Mouse (Mus musculus): ENCODE measurements around the gene Ccdc24.

Ccdc24 gene

GRCm38 (mm10) chr4:117891738-117892161, 19.4 kb upstream of the Ccdc24 start, which contains the start of gene Dph2:
TSS of gene Dph2 (minus strand) at chr4:117892032.
- peak; percentile 66 for DNase-seq (ENCODE audit: low read depth, low spot score)

GRCm38 (mm10) chr4:117890750-117891149, 18.4 kb upstream of the Ccdc24 start:
- no peak for DNase-seq (ENCODE audit: low read depth, low spot score)

DNA sequence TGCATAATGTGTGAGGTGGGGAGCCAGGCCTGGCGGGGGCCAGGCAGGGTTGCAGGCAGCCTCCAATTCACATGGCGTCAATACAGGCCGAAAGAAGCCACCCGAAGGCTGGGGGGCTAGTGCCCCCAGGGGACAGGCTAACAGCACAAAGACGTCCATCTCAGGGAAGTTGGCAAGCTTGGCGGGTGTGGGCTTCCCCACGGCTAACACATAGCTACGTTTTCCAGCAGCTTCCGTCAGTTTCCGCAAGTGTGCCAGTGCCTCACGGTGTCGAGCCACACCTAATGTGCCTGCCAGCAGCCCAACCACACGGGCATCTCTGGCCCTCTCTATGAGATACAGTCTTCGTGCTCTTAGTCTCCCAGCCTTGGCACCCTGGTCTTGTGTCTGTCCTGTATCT, 17.7 kb upstream of the Ccdc24 start:
- DNase-seq (ENCODE audit: low read depth, low spot score) = no peak

DNA sequence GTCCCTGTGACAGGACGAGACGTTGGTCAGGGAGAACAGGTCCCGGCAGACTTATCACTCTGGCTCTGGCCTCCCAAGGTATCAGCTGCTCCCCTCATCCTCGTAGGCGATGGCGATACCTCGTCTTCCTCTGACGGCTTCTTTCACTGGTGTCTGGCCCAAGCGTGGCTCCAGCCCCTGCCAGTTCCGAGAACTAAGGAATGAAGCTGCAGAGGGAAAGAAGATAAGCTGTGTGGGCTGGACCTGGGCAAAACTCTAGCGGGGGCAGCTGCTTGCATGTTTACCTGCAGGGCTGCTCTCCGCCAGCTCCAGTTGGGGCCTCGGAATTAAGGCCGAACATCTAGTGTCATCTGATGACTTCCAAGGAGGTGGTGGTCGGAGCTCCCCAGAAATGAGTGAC, 17.1 kb upstream of the Ccdc24 start:
- DNase-seq (ENCODE audit: low read depth, low spot score) = no peak

DNA sequence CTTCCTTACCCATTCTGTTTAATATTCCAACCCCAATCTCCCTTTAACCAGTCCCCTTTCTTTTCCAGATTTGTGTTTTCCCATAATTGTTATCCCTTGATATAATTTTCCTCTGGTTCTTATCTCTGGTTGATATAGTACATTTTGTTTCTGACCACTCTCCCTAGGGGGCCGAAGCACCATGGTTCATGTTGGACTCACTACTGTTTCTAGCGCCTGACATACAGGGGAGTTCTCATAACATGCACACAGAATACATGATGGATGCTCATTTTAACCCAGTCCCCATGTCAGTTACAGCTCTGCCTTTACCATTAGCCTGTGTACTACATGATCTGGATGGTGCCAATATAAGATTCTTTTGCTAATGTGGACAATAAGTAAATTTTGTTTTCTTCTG, 15.6 kb upstream of the Ccdc24 start:
- no peak for DNase-seq (ENCODE audit: low read depth, low spot score)

DNA sequence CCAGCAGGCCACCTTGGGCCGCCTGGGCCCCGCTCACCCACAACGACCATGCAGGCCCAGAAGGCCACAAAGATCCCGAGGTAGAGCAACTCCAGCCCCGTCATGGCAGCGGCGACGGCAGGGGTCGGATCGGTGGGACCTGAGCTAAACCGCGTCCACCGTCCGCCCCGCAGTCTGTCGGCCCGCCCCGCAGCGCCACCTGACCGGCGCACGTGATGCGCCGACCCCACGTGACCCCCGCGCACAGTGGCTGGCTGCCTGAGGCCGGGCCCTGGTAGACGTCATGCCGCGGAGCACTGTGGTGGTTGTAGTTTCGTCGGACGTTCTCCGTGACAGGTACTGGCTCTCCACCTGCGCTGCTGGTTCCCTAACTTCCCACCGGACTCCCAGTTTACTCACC, 14.8 kb upstream of the Ccdc24 start, which contains the start of gene Atp6v0b:
Gene Atp6v0b (minus strand): TSS at position 201 of the 400 bp plus-strand sequence.
- DNase-seq (ENCODE audit: low read depth, low spot score) = peak; percentile 88

DNA sequence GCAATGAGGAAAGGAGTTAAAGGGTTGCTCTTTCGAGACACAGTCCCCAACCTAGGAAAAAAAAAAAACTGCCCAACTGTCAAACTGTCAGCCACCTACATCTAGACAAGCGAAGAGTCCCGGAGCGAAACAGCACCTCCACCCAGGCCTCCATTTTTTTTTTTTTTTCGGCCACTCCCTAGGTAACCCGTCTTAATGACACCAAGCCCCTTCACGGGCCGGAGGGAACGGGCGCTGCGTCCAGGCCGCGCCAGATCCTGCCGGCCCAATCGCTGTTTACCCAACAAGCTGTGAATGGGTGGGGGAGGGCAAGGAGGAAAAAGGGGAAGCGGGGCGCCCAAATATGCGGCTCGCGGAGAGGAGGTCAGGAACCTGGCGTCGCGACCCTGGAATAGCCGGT, 14.3 kb upstream of the Ccdc24 start:
- no peak for DNase-seq (ENCODE audit: low read depth, low spot score)

DNA sequence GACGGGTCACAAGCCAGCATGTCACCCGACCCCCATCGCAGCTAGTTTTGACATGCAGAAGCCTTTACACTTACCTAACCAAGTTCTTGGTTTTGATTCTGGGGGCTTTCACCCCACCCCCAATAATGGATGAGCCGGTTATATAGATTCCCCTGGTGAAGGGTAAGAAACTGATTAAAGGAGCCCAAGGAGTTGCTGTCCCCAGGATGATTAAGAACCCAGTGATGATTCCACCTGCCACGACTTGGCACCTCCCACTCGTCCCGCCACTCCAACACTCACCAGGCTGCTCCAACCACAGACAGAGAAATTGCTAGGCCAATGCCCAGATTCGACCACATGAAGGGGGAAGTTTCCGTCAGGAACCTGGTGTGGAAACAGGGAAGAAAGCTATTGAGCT, 13.6 kb upstream of the Ccdc24 start:
- no peak for DNase-seq (ENCODE audit: low read depth, low spot score)

- no peak for DNase-seq (ENCODE audit: low read depth, low spot score)
Observed at GRCm38 (mm10) chr4:117885093-117885492, 12.7 kb upstream of the Ccdc24 start.

- no peak for DNase-seq (ENCODE audit: low read depth, low spot score)
Observed at GRCm38 (mm10) chr4:117884146-117884545, 11.8 kb upstream of the Ccdc24 start.

GRCm38 (mm10) chr4:117882701-117883691, 10.6 kb upstream of the Ccdc24 start, which contains the start of gene B4galt2:
TSS of gene B4galt2 (minus strand) at chr4:117883487.
- no peak for DNase-seq (ENCODE audit: low read depth, low spot score)

- no peak for DNase-seq (ENCODE audit: low read depth, low spot score)
Observed at GRCm38 (mm10) chr4:117878703-117879102, 6.3 kb upstream of the Ccdc24 start.

DNA sequence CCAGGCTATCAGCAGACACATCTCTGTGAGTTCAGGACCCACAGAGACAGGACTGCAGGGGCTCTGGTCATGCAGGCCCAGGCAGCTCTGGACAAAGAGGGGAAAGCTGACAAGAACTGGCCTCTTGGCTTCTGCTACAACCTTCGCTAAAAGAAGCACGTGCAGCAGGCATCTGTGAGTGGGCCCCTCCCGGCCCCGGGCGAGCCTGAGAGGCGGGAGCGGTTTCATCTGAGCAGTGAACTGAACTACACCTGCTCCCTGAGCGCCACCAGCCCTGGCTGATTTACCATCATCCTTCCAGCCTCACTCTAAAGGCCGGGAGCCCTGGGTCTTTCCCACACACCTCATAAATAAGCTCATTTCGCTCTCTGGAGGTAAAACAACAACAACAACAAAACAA, 5.9 kb upstream of the Ccdc24 start:
- DNase-seq (ENCODE audit: low read depth, low spot score) = no peak

GRCm38 (mm10) chr4:117873615-117874014, 1.3 kb upstream of the Ccdc24 start:
- no peak for DNase-seq (ENCODE audit: low read depth, low spot score)

- no peak for DNase-seq (ENCODE audit: low read depth, low spot score)
Observed at GRCm38 (mm10) chr4:117871787-117872186, 570 bp downstream of the Ccdc24 start.

- no peak for DNase-seq (ENCODE audit: low read depth, low spot score)
Observed at GRCm38 (mm10) chr4:117870437-117870836, 1.9 kb downstream of the Ccdc24 start.

- no peak for DNase-seq (ENCODE audit: low read depth, low spot score)
Observed at GRCm38 (mm10) chr4:117869317-117869716, 3.0 kb downstream of the Ccdc24 start.

GRCm38 (mm10) chr4:117867823-117868222, 4.5 kb downstream of the Ccdc24 start:
- DNase-seq (ENCODE audit: low read depth, low spot score) = no peak

- no peak for DNase-seq (ENCODE audit: low read depth, low spot score)
Observed at GRCm38 (mm10) chr4:117867000-117867399, 5.4 kb downstream of the Ccdc24 start.

DNA sequence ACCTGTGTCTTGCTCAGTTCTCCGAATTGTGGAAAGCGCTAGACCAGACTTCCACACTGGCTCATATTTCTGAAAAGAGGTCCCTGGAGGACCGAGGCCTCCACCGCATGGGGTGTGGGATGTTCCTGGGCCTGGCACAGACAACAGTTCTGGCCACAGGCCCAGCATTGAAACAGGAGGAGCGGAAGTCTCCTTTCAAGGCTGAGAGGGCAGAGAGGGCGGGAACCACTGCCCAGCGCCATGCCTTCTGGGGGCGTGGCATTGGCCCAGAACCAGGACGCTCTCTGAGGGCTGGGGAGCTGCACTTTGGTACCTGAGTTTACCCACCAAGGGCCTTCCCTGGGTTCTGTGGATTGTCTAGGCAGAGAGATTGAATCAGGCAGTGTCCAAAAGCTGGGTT, 6.3 kb downstream of the Ccdc24 start:
- DNase-seq (ENCODE audit: low read depth, low spot score) = no peak

DNA sequence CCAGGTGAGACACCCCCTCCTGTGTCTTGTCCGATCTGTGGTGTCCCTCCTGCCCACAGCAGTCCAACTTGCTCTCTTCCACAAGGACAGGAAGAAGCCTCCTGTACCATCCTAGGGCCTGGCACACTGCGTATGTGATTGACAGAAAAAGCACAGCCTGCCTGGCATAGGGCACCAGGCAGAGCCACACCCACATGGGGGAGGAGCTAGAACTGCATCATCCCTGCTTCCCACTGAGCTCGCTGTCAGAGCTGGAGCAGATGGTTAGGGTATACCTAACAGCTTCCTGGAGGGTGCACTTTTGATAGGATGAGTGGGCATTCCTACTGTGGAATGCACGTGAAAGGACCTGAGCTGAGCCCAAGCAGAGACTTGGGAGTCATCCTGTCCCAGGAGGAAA, 9.5 kb downstream of the Ccdc24 start:
- DNase-seq (ENCODE audit: low read depth, low spot score) = no peak

GRCm38 (mm10) chr4:117860570-117860969, 11.8 kb downstream of the Ccdc24 start:
- DNase-seq (ENCODE audit: low read depth, low spot score) = no peak

DNA sequence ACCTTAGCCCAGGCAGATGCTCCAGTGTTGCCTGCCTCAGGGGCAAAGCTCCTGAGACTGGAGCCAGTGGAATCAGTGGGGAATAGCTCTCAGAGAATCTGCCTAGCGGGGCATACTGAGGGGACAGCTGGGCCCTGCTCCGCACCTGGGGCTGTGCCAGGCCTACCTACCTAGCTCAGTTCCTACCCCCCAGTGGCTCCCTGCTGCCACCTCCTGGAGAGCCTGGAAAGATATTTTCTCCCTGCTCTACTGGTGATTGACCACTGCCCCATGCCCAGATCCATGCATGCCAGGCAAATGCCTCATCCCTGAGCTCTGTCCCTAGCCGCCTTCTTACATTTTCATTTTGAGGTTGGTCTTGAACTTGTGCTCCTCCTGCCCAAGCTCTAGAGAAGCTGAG, 13.6 kb downstream of the Ccdc24 start:
- DNase-seq (ENCODE audit: low read depth, low spot score) = no peak

Measured in WW6 (cell line).